Mouse (Mus musculus) cerebellum, adult 2 months (tissue): ENCODE data around the gene Ift122. TPM values are rescaled to one million over a fixed set of nuclear protein-coding genes. Genes with fewer than 3 reads are reported as not detected.
"Not testable (repeated sequence)": the region's sequence is repeated elsewhere in the genome, so short reads cannot be mapped to it uniquely, and the experiment has no call there.

Experiments used
- DNase-seq, 2 experiments: peaks; one replicate each; pipeline ENCODE4 v3.0.0; 2021
- H3K27ac ChIP-seq: fragments of 200-500 bp; 2 replicates; pipeline ENCODE4 v1.5.1; 2012; ENCODE audit warnings: low read length, control low read depth, inconsistent platforms; ENCODE audit not compliant: insufficient read depth
- H3K27me3 ChIP-seq: fragments of 200-500 bp; 2 replicates; pipeline ENCODE4 v1.6.1; 2012; ENCODE audit warnings: inconsistent platforms, mild to moderate bottlenecking, low read length, moderate library complexity; ENCODE audit not compliant: control insufficient read depth, insufficient read depth
- H3K4me1 ChIP-seq: fragments of 200-500 bp; 2 replicates; pipeline ENCODE4 v1.6.1; 2011; ENCODE audit warnings: low read length; ENCODE audit not compliant: control insufficient read depth, insufficient read depth
- H3K4me3 ChIP-seq: fragments of 200-500 bp; replicated peaks from 2 replicates; pipeline ENCODE3; 2011; ENCODE audit warnings: mild to moderate bottlenecking, low read depth, low read length, control low read depth; ENCODE audit not compliant: insufficient read depth
- CTCF ChIP-seq: fragments of 200-500 bp; IDR thresholded peaks from 2 replicates; pipeline ENCODE4 v1.5.1; 2011; ENCODE audit warnings: low read depth, mild to moderate bottlenecking, control low read depth, low read length, moderate library complexity, borderline replicate concordance; ENCODE audit not compliant: insufficient read depth
- POLR2A ChIP-seq: fragments of 200-500 bp; IDR thresholded peaks from 2 replicates; pipeline ENCODE4 v1.6.1; 2011; ENCODE audit warnings: low read length, control low read depth, borderline replicate concordance; ENCODE audit not compliant: insufficient read depth
- WGBS: fragments of 180-500 bp; shearing (Covaris S2); methylation state at CpG from one replicate; pipeline ENCODE4 v1.1.7; 2018; 5-methylcytosine and 5-hydroxymethylcytosine counted together
- polyA plus RNA-seq: library from polyadenylated mRNA; depleted of rRNA; stranded (reverse); fragments of >200 nt; gene quantifications from 2 replicates; pipeline ENCODE4 v1.2.3, GENCODE M21; 2012

The Ift122 gene
- polyA plus RNA-seq, 1 experiment = 22.3 TPM

GRCm38 (mm10) chr6:115814104-115814503 is 39.2 kb upstream of the Ift122 start:
- 41% methylated on average over 4 of the region's 4 CpGs for WGBS
- DNase-seq = no peak
- no peak for TF ChIP-seq POLR2A
- TF ChIP-seq CTCF = peak; percentile 48
- H3K27ac ChIP-seq = no peak overlapping the region
- H3K4me1 ChIP-seq = peaks cover 5% of the 10 kb centered on the region
- H3K27me3 ChIP-seq = no peaks in the 10 kb centered on the region
- no peak overlapping the region for H3K4me3 ChIP-seq

GRCm38 (mm10) chr6:115815041-115815440 is 38.2 kb upstream of the Ift122 start:
- WGBS = 81% methylated on average over 4 of the region's 4 CpGs
- TF ChIP-seq POLR2A (no peak), CTCF (no peak)
- Histone ChIP-seq H3K4me1 (peaks cover 5% of the 10 kb centered on the region), H3K27me3 (no peaks in the 10 kb centered on the region), H3K27ac (no peak overlapping the region), H3K4me3 (no peak overlapping the region)
- DNase-seq = no peak

- Histone ChIP-seq H3K4me1 (peaks cover 5% of the 10 kb centered on the region), H3K4me3 (no peak overlapping the region), H3K27me3 (no peaks in the 10 kb centered on the region), H3K27ac (no peak overlapping the region)
- no peak for DNase-seq
- WGBS = 19% methylated on average over 2 of the region's 2 CpGs
- TF ChIP-seq POLR2A (no peak), CTCF (no peak)
Measured at GRCm38 (mm10) chr6:115818129-115818528, 35.1 kb upstream of the Ift122 start.

DNA sequence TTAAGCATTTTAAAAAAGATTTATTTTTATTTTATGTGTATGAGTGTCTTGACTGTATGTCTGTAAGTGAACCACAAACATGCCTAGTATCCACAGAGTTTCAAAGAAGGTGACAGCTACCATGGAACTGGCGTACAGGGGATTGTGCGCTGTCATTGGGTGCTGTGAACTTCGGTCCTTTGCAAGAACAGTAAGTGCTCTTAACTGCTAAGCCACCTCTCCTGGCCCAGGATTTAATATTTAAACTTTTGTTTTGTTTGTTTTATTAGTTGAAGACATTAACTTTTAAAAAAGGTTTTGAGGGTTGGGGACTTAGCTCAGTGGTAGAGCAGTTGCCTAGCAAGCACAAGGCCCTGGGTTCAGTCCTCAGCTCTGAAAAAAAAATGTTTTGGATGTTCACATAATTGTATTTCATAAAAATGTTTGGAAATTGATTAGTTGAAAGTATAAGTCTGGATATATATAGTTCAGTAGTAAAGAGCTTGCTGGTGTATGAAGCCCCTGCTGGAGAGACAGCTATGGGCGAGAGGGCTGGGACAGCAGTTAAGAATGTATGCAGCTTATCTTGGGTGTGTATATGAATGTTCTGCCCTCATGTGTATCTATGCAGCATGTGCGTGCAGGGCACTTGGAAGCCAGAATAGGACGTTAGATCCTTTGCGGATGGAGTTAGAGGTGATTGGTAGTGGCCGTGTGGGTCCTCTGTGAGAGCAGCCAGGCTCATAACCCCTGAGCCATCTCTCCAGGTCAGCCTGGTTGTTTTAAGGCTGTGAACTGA is 31.9 kb upstream of the Ift122 start:
- no peak for DNase-seq
- TF ChIP-seq CTCF = no peak
- no peak for TF ChIP-seq POLR2A
- Histone ChIP-seq H3K27me3 (no peaks in the 10 kb centered on the region), H3K4me1 (peaks cover 5% of the 10 kb centered on the region), H3K27ac (no peak overlapping the region), H3K4me3 (no peak overlapping the region)
- 84% methylated on average over 8 of the region's 8 CpGs for WGBS

DNA sequence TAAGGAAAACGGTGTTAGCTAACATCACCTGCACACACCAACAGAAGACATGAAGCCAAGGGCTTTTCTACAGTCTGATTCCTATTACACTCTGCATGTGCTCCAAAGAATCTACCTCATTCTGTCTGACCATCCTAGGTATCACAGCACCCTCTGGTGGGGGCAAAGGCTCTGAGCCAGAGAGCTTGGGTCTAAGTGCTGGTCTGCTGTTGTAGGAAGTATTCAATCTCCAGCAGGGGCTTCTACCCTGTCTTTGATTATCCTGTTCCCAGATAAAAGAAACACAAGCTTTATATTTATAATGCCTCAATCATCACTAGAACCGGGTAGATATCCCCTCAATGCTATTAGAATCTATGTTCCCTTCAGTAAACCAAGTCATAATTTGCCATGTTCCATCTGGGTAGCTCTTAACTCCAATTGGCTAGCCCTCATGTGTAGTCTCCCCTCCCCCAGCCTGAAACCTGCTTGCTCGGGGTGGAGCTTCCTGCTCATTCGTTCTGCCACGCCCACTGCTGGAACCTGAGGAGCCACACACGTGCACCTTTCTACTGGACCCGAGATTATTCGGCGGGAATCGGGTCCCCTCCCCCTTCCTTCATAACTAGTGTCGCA is 29.3 kb upstream of the Ift122 start:
- peak; percentile 57 for TF ChIP-seq CTCF
- H3K27ac ChIP-seq, H3K4me1 ChIP-seq, DNase-seq, H3K27me3 ChIP-seq, H3K4me3 ChIP-seq: not testable (repeated sequence)
- 5% methylated on average over 6 of the region's 11 CpGs for WGBS

GRCm38 (mm10) chr6:115830779-115831601 is 22.3 kb upstream of the Ift122 start:
- 79% methylated on average over 6 of the region's 6 CpGs for WGBS
- H3K4me1 ChIP-seq = no peaks in the 10 kb centered on the region
- TF ChIP-seq POLR2A (no peak), CTCF (no peak)
- H3K27ac ChIP-seq = no peak overlapping the region
- H3K4me3 ChIP-seq = no peak overlapping the region
- H3K27me3 ChIP-seq = no peaks in the 10 kb centered on the region
- DNase-seq = no peak

DNA sequence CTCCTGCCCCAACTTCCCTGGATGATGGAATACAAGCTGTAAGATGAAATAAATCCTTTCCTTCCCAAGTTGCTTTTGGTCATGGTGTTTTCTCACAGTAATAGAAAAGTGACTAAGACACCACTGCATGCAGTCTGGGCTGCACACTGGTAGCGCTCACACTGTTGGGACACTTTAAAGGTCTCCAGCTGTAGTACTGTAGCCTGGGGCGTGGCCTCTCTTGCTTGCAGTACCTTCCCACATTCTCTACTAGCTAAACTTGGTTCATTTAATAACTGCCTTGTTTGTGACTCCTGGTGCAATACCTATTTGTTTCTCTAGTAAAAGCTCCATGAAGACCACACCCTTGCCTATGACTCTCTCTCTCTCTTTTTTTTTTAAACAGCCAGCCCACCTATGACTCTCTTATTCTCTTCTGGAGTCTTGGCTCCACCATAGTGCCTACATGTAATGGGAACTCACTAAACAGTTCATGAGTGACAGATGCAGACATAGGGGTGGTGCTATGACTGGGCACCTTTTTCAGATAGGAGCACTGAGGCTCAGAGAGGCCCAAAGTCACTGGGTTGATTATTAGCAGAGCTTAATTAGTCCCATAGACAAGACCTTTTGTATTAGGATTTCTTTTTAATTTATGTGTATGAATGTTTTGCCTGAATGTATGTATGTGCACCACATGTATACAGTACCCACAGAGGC is 21.0 kb upstream of the Ift122 start:
- TF ChIP-seq POLR2A = no peak
- no peak for TF ChIP-seq CTCF
- WGBS = 98% methylated on average over 2 of the region's 2 CpGs
- Histone ChIP-seq H3K27ac (no peak overlapping the region), H3K27me3 (no peaks in the 10 kb centered on the region), H3K4me1 (no peaks in the 10 kb centered on the region; the same call in 1 of the 2 replicates), H3K4me3 (no peak overlapping the region)
- no peak for DNase-seq
